Mouse (Mus musculus) testis, adult 2 months (tissue): ENCODE data around the gene Aig1.

Experiments used
- CTCF ChIP-seq: fragments of 200-500 bp; IDR thresholded peaks from 2 replicates; pipeline ENCODE4 v1.5.1; 2012; ENCODE audit warnings: low read depth, mild to moderate bottlenecking, inconsistent platforms, low read length, moderate library complexity; ENCODE audit not compliant: control insufficient read depth, insufficient read depth, insufficient replicate concordance
- POLR2A ChIP-seq: fragments of 200-500 bp; IDR thresholded peaks from 2 replicates; pipeline ENCODE4 v1.6.1; 2012; ENCODE audit warnings: low read depth, mild to moderate bottlenecking, inconsistent platforms, low read length, moderate library complexity; ENCODE audit not compliant: control insufficient read depth

DNA sequence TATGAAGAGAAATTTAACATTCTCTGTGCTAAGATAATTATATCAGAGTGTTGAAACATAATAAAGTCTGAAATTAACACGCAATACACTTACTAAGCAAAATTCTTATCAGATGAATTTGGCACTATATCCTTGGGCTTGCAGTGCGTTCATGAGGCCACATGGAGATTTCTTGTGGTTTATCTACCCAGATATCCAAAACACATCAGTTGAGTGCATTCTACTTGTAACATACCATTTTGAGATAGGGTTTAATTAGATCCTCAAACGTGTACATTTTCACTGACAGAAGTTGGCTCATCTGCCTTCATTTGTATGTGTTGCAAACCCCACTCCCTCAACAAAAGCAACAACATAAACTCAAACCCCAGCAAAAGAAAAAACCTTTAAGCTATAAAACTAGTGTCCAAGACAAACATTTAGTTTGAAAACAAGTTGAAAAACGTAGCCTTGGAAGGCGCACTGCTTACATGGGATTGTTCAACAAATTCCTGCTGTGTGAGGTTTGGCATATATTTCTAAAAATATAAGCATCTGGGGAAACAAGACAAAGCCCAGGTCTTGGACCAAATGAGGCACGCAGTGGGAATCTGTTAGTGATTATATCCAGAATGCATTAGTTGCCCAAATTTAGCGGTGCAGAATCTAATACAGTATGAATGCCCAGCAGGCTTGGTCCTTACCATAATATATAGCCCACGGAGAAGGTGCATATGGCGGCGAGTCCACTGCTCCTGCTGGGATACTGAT is 178.8 kb downstream of the Aig1 start:
- no peak for TF ChIP-seq POLR2A
- no peak for TF ChIP-seq CTCF
